Mouse (Mus musculus): ENCODE measurements around the gene Ckap4.
"Not testable (repeated sequence)": the region's sequence is repeated elsewhere in the genome, so short reads cannot be mapped to it uniquely, and the experiment has no call there.

Gene Ckap4

DNA sequence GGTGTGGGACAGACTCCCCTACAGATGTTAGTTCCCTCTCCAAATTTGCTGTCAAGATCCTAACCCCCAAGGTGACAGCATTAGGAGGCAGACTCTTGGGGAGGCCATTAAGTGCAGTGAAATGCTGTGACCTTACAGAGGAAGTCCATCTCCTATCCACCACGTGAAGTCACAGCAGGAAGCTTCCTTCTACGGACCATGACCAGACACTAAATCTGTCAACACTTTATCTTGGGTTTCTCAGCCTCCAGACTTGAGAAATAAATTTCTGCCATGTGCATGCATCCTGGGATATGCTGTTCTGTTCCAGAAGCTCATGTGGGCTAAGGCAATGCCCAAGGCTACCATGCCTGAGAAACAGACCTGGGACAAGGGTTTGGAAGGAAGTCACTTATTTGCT, 35.0 kb downstream of the Ckap4 start:
- in situ Hi-C loops (cut with MboI, MseI), result no loop called here

- in situ Hi-C loops (cut with MboI, MseI), result no loop called here
Observed at GRCm38 (mm10) chr10:84496805-84497204, 37.1 kb downstream of the Ckap4 start.

DNA sequence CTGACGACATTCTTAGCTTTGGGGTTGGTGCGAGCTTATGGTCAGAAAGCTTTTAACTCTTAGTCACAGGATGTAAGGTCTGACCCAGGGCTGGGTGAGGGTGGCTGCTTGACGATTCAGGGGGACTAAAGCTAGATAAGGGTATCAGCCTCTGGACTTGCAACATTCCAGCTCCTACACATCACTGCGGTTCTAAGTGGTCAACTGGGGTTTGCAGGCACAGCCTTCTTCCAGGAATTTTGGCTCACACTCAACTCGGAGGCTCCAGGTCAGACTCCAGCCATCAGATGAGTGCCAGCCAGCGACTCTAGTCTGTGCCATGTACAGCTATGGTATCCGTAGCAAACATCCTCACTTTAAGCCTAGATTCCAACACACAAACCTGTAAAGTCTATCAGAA, 39.4 kb downstream of the Ckap4 start:
- in situ Hi-C loops (cut with MboI, MseI), result no loop called here

- in situ Hi-C loops (cut with MboI, MseI), result no loop called here
Observed at GRCm38 (mm10) chr10:84490115-84490514, 43.7 kb downstream of the Ckap4 start.

DNA sequence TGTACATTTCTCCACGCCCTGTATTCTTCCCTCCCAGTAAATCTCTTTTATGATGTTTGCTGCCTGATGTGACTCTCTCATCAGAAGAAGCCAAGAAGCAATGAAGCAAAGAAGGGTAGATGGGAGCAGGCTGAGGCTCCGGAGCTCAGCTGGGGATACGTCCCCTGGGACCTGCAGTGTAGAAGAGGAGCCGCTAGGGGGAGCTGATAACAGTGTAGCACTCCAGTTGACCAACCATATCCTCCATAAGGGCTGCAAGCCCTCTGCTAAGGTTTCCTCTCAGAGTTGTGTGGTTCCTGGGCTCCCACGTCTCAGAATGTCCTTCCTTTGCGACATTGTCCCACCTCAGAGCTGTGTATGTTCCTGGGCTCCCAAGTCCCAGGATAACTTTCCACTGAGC, 45.5 kb downstream of the Ckap4 start:
- in situ Hi-C loops (cut with MboI, MseI), result no loop called here

GRCm38 (mm10) chr10:84484661-84485060, 49.2 kb downstream of the Ckap4 start:
- in situ Hi-C loops (cut with MboI, MseI), result no loop called here

- in situ Hi-C loops (cut with MboI, MseI), result no loop called here
Observed at GRCm38 (mm10) chr10:84483553-84483952, 50.3 kb downstream of the Ckap4 start.

DNA sequence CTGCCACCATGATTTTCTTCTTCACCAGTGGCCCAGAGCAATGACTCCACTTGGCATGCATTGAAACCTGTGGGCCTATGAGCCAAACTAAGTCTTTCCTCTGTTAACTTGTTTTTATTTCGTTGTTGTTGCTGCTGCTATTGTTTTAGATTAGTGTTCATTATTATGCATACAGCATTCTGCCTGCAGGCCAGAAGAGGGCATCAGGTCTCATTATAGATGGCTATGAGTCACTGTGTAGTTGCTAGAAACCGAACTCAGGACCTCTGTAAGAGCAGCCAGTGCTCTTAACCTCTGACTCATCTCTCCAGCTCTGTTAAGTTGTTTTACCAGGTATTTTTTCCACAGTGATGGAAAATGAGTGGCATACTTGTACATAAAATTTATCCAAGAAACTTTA, 50.8 kb downstream of the Ckap4 start:
- in situ Hi-C loops (cut with MboI, MseI), result no loop called here

- in situ Hi-C loops (cut with MboI, MseI), result not testable (repeated sequence)
Observed at GRCm38 (mm10) chr10:84482418-84482817, 51.4 kb downstream of the Ckap4 start.

- in situ Hi-C loops (cut with MboI, MseI), result no loop called here
Observed at GRCm38 (mm10) chr10:84481327-84481671, 52.6 kb downstream of the Ckap4 start.

GRCm38 (mm10) chr10:84480667-84481326, 53.1 kb downstream of the Ckap4 start:
- in situ Hi-C loops (cut with MboI, MseI), result no loop called here

DNA sequence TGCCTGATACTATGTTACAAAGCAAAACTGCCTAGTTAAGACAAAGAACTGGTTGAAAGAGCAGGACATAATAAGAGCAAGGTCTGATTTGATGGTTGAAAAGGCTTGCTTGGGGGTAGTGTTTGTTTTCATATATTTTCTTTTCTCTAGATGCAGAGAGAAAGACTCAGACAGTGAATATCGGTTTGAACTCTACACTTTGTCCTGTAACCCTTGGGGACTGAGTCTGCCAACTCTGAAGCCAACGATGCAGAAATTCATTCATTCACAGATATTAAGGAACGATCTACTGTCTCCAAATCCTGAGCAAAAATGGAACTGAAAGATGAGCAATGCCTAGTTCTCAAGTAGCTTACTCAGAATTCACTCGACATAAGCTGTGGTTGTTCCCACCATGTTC, 53.7 kb downstream of the Ckap4 start:
- in situ Hi-C loops (cut with MboI, MseI), result no loop called here

GRCm38 (mm10) chr10:84477613-84478076, 56.2 kb downstream of the Ckap4 start:
- in situ Hi-C loops (cut with MboI, MseI), result no loop called here

DNA sequence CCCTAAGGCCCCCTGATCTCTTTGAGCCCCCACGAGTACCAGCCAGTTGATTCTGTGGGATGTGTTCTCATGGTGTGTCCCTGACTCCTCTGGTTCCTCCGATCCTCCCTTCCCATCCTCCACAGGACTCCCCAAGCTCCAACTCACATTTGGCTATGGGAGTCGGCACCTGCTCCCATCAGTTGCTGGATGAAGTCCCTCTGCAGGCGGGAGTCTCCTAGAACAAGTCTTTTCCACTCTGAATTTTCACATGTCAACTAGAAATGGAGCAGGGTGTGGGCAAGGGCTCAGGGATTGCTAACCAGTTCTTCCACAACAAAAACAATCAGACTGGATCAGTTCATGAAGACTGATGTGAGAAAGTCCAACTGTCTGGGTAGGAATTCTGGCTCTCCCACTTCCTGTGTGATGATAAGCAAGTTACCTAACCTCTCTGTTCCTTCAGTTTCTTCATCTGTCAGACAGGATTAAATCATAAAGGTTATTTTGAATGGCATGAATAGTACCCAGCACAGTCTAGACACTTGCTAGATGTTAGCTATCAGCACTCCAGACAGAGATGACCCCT, 56.7 kb downstream of the Ckap4 start:
- in situ Hi-C loops (cut with MboI, MseI), result no loop called here
